Mouse (Mus musculus) Muller cell, postnatal 12 days (primary cell): Measurements from ENCODE around the gene Xpc.

Experiments
- DNase-seq: peaks from one replicate; pipeline ENCODE4 v3.0.0-alpha.2; 2015; ENCODE audit errors: inconsistent ontology term

The Xpc gene

GRCm38 (mm10) chr6:91515545-91516449, at the start of gene Xpc, which contains the start of gene Lsm3:
Xpc (minus strand) TSS chr6:91515888.
Lsm3 (plus strand) TSS chr6:91515928.
- DNase-seq: peak; percentile 98

GRCm38 (mm10) chr6:91563031-91563430, 47.3 kb upstream of the Xpc start:
- peak; percentile 12 for DNase-seq

- no peak for DNase-seq
Measured at GRCm38 (mm10) chr6:91560186-91560585, 44.5 kb upstream of the Xpc start.

- peak; percentile 50 for DNase-seq
Measured at GRCm38 (mm10) chr6:91559371-91559770, 43.7 kb upstream of the Xpc start.

GRCm38 (mm10) chr6:91558565-91558964, 42.9 kb upstream of the Xpc start:
- DNase-seq: peak; percentile 37

- DNase-seq: no peak
Measured at GRCm38 (mm10) chr6:91552693-91553092, 37.0 kb upstream of the Xpc start.

- DNase-seq: no peak
Measured at GRCm38 (mm10) chr6:91551671-91552070, 36.0 kb upstream of the Xpc start.

GRCm38 (mm10) chr6:91549621-91550020, 33.9 kb upstream of the Xpc start:
- no peak for DNase-seq

- DNase-seq: no peak
Measured at GRCm38 (mm10) chr6:91547313-91547712, 31.6 kb upstream of the Xpc start.

GRCm38 (mm10) chr6:91546241-91546884, 30.7 kb upstream of the Xpc start:
- no peak for DNase-seq

- no peak for DNase-seq
Measured at GRCm38 (mm10) chr6:91543056-91543455, 27.4 kb upstream of the Xpc start.

- DNase-seq: no peak
Measured at GRCm38 (mm10) chr6:91541276-91541675, 25.6 kb upstream of the Xpc start.

- no peak for DNase-seq
Measured at GRCm38 (mm10) chr6:91536047-91536765, 20.5 kb upstream of the Xpc start.

GRCm38 (mm10) chr6:91535231-91535630, 19.5 kb upstream of the Xpc start:
- peak; percentile 43 for DNase-seq

GRCm38 (mm10) chr6:91534268-91534667, 18.6 kb upstream of the Xpc start:
- no peak for DNase-seq

- DNase-seq: peak; percentile 31
Measured at GRCm38 (mm10) chr6:91533771-91534170, 18.1 kb upstream of the Xpc start.

GRCm38 (mm10) chr6:91533359-91533758, 17.7 kb upstream of the Xpc start:
- no peak for DNase-seq

- no peak for DNase-seq
Measured at GRCm38 (mm10) chr6:91532661-91533060, 17.0 kb upstream of the Xpc start.

- DNase-seq: peak; percentile 40
Measured at GRCm38 (mm10) chr6:91531276-91531675, 15.6 kb upstream of the Xpc start.

- DNase-seq: no peak
Measured at GRCm38 (mm10) chr6:91530673-91531072, 15.0 kb upstream of the Xpc start.

GRCm38 (mm10) chr6:91528265-91528664, 12.6 kb upstream of the Xpc start:
- no peak for DNase-seq

GRCm38 (mm10) chr6:91527227-91527860, 11.7 kb upstream of the Xpc start:
- DNase-seq: peak; percentile 71
